Mouse (Mus musculus) heart, adult 11 months (tissue): ENCODE measurements around the gene C1qtnf4.

Experiments used
- DNase-seq: peaks from one replicate; pipeline ENCODE4 v3.0.0; 2022

The C1qtnf4 gene

GRCm38 (mm10) chr2:90938362-90938761 lies 52.7 kb downstream of the C1qtnf4 start:
- DNase-seq = no peak

- DNase-seq = no peak
Observed at GRCm38 (mm10) chr2:90939750-90940149, 54.1 kb downstream of the C1qtnf4 start.
